Comparison of ENCODE assay signal across 9 mouse cellular contexts in the genomic region with DNA sequence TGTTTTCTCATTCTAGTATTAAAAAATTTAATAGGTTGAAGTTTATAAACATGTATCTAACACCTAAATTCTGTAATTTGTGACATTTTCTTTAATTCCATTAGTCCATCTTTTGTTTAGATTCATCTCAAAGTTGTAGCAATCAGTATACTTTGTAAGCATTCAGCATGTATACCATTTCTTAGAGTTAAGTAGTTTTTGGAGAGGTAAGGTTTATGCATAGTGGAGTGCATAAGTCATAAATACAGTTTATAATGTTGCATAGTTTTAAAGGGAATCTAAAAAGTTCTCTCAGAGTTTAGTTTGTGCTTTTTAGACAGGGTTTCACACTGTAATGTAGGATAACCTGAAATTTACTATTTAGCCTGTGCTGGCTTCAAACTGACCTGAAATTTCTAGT. TPM values are rescaled to one million over a fixed set of nuclear protein-coding genes. Genes with fewer than 3 reads are reported as not detected.
DNase-seq lines count a peak whose midpoint lies in the region; ATAC-seq and TF ChIP-seq lines count a peak whose summit lies in the region.
"Had no signal": no experiment of that assay in that cellular context is flagged by ENCODE, and none has a peak within 500 bp of the region (broad histone marks: within the 10 kb centered on the region; RNA-seq: fewer than 3 reads in every experiment).

No protein-coding gene starts in this region.

- no peaks in the 10 kb centered on the region for H3K9me3 ChIP-seq in forebrain, embryonic 14.5 days (replicated peaks; ENCODE audit: control insufficient read depth, low read length)
- H3K9me3 ChIP-seq in limb, embryonic 15.5 days: no peaks in the 10 kb centered on the region
- no peaks in the 10 kb centered on the region for H3K9me3 ChIP-seq in stomach, embryonic 14.5 days (ENCODE audit: control insufficient read depth, low read depth, low read length)

- peak overlapping the region; percentile 47 for H3K4me2 ChIP-seq in forebrain, embryonic 14.5 days (ENCODE audit: low read length)
- H3K4me2 ChIP-seq in limb, embryonic 15.5 days: peak overlapping the region; percentile 23
- H3K4me2 ChIP-seq in stomach, embryonic 14.5 days (replicated peaks; ENCODE audit: low read depth, low read length): peak overlapping the region; percentile 42

- H3K9ac ChIP-seq in forebrain, embryonic 14.5 days (ENCODE audit: low read length): no peak overlapping the region
- H3K9ac ChIP-seq in limb, embryonic 15.5 days: no peak overlapping the region
- H3K9ac ChIP-seq in stomach, embryonic 14.5 days (replicated peaks; ENCODE audit: low read depth, low read length): no peak overlapping the region

- no peak for TF ChIP-seq POLR2A in lung, adult 2 months (IDR thresholded peaks at IDR 0.05; ENCODE audit: borderline replicate concordance, extremely low read depth, low read depth, low read length)

- H3K27me3 ChIP-seq in forebrain, embryonic 14.5 days (replicated peaks; ENCODE audit: control insufficient read depth, insufficient read depth, low read length): no peaks in the 10 kb centered on the region
- no peaks in the 10 kb centered on the region for H3K27me3 ChIP-seq in limb, embryonic 15.5 days
- no peaks in the 10 kb centered on the region for H3K27me3 ChIP-seq in stomach, embryonic 14.5 days (ENCODE audit: control insufficient read depth, insufficient read depth, low read length)

- no peak overlapping the region for H3K27ac ChIP-seq in forebrain, embryonic 14.5 days (ENCODE audit: low read depth, low read length)
- H3K27ac ChIP-seq in limb, embryonic 15.5 days: no peak overlapping the region
- no peak overlapping the region for H3K27ac ChIP-seq in stomach, embryonic 14.5 days (ENCODE audit: low read length)

- DNase-seq in lung, adult 2 months: no peak
- DNase-seq in lung, postnatal 25 days (ENCODE audit: low spot score): no peak
- DNase-seq in forebrain, embryonic 14.5 days (ENCODE audit: low spot score): no peak
- DNase-seq in thymus, adult 18-20 months: no peak
- no peak for DNase-seq in layer of hippocampus, postnatal 10 days (ENCODE audit: low spot score in 2 of 2)
- DNase-seq: cerebellum, adult 9-10 months; gastrocnemius, postnatal 25 days had no signal

- H3K36me3 ChIP-seq in forebrain, embryonic 14.5 days (ENCODE audit: control insufficient read depth, insufficient read depth, low read length): peaks cover 30% of the 10 kb centered on the region
- peaks cover 24% of the 10 kb centered on the region for H3K36me3 ChIP-seq in limb, embryonic 15.5 days
- peaks cover 24% of the 10 kb centered on the region for H3K36me3 ChIP-seq in stomach, embryonic 14.5 days (ENCODE audit: control insufficient read depth, insufficient read depth, low read length)

- peaks cover 4% of the 10 kb centered on the region for H3K4me1 ChIP-seq in lung, adult 2 months (ENCODE audit: control insufficient read depth, insufficient read depth, low read length)
- peaks cover 10% of the 10 kb centered on the region for H3K4me1 ChIP-seq in forebrain, embryonic 14.5 days (ENCODE audit: control insufficient read depth, insufficient read depth, low read length)
- peaks cover 14% of the 10 kb centered on the region; the same call in 1 of the 2 replicates for H3K4me1 ChIP-seq in limb, embryonic 15.5 days
- peaks cover 5% of the 10 kb centered on the region; the same call in 1 of the 2 replicates for H3K4me1 ChIP-seq in stomach, embryonic 14.5 days (ENCODE audit: control insufficient read depth, insufficient read depth, low read length)

- H3K4me3 ChIP-seq in lung, adult 2 months (replicated peaks; ENCODE audit: extremely low read depth, low read depth, low read length): peak overlapping the region; percentile 46
- H3K4me3 ChIP-seq in forebrain, embryonic 14.5 days (ENCODE audit: low read depth, low read length): peak overlapping the region; percentile 8; the same call in 1 of the 2 replicates
- peak overlapping the region; percentile 5; the same call in 1 of the 2 replicates for H3K4me3 ChIP-seq in limb, embryonic 15.5 days
- peak overlapping the region; percentile 7; the same call in 1 of the 2 replicates for H3K4me3 ChIP-seq in stomach, embryonic 14.5 days (ENCODE audit: low read depth, low read length)

- TF ChIP-seq CTCF in lung, adult 2 months (IDR thresholded peaks at IDR 0.05; ENCODE audit: insufficient read depth, low read length): no peak

- no peak for ATAC-seq in forebrain, embryonic 14.5 days
- no peak for ATAC-seq in limb, embryonic 15.5 days (ENCODE audit: insufficient number of reproducible peaks, low FRiP score, low TSS enrichment, low read depth)
- ATAC-seq in stomach, embryonic 14.5 days (ENCODE audit: insufficient number of reproducible peaks, insufficient read depth, low FRiP score, low read depth): no peak

RNA-seq across cellular contexts. Expression of gene Cdk12, which starts 2.6 kb away (rescaled TPM):
- 12.3 and 13.9 TPM in 2 replicates for polyA plus RNA-seq in lung, adult 2 months (2012; rRNA removed)
- 10.0 and 10.2 TPM in 2 replicates for polyA plus RNA-seq in forebrain, embryonic 14.5 days (2014; fragmentation: Nextera tagmentation; extraction: Ambion mirVana)
- polyA plus RNA-seq in limb, embryonic 15.5 days (2015; fragmentation: Nextera tagmentation; extraction: Ambion mirVana): 8.7 and 8.9 TPM in 2 replicates
- 17.4 and 19.8 TPM in 2 replicates for polyA plus RNA-seq in stomach, embryonic 14.5 days (2014; fragmentation: Nextera tagmentation; extraction: Ambion mirVana)
- 10 to 100 TPM; 34.1 to 36.5 TPM for total RNA-seq in layer of hippocampus, postnatal 10 days (2021)

RNA-seq across cellular contexts. Expression of gene Med1, which starts 12.4 kb away (rescaled TPM):
- polyA plus RNA-seq in lung, adult 2 months (2012; rRNA removed): 9.0 and 13.7 TPM in 2 replicates
- 54.5 and 60.6 TPM in 2 replicates for polyA plus RNA-seq in forebrain, embryonic 14.5 days (2014; fragmentation: Nextera tagmentation; extraction: Ambion mirVana)
- polyA plus RNA-seq in limb, embryonic 15.5 days (2015; fragmentation: Nextera tagmentation; extraction: Ambion mirVana): 54.4 and 58.2 TPM in 2 replicates
- 60.5 and 62.1 TPM in 2 replicates for polyA plus RNA-seq in stomach, embryonic 14.5 days (2014; fragmentation: Nextera tagmentation; extraction: Ambion mirVana)
- 10 to 100 TPM; 48.6 to 50.2 TPM for total RNA-seq in layer of hippocampus, postnatal 10 days (2021)

RNA-seq across cellular contexts. Expression of gene Fbxl20, which starts 55.3 kb away (rescaled TPM):
- 16.8 and 20.3 TPM in 2 replicates for polyA plus RNA-seq in lung, adult 2 months (2012; rRNA removed)
- polyA plus RNA-seq in forebrain, embryonic 14.5 days (2014; fragmentation: Nextera tagmentation; extraction: Ambion mirVana): 23.0 and 27.4 TPM in 2 replicates
- 19.5 and 21.0 TPM in 2 replicates for polyA plus RNA-seq in limb, embryonic 15.5 days (2015; fragmentation: Nextera tagmentation; extraction: Ambion mirVana)
- polyA plus RNA-seq in stomach, embryonic 14.5 days (2014; fragmentation: Nextera tagmentation; extraction: Ambion mirVana): 14.1 and 16.8 TPM in 2 replicates
- 10 to 100 TPM; 27.8 to 32.0 TPM for total RNA-seq in layer of hippocampus, postnatal 10 days (2021)
